Mouse (Mus musculus): Measurements from ENCODE around the gene Tle6. TPM values are rescaled to one million over a fixed set of nuclear protein-coding genes. Genes with fewer than 3 reads are reported as not detected.

Gene Tle6
- polyA plus RNA-seq, 1 experiment: 8.6 TPM

- Histone ChIP-seq H3K4me3 (ENCODE audit: insufficient read depth, poor library complexity, severe bottlenecking) (no peak overlapping the region), H3K36me3 (ENCODE audit: control insufficient read depth, insufficient read depth) (no peaks in the 10 kb centered on the region), H3ac (ENCODE audit: control insufficient read depth, insufficient read length, low read depth) (no peak overlapping the region), H3K79me2 (ENCODE audit: control insufficient read depth, insufficient read depth) (no peaks in the 10 kb centered on the region), H3K27me3 (ENCODE audit: control insufficient read depth, insufficient read depth, insufficient read length) (no peaks in the 10 kb centered on the region), H3K79me3 (ENCODE audit: low read depth) (no peaks in the 10 kb centered on the region)
- TF ChIP-seq USF1 (IDR thresholded peaks at IDR 0.05; ENCODE audit: low read depth) (no peak), MYOG (IDR thresholded peaks at IDR 0.05; ENCODE audit: control insufficient read depth, extremely low read depth, insufficient read length) (no peak), CEBPB (IDR thresholded peaks at IDR 0.05; ENCODE audit: low read depth) (no peak), CTCF (IDR thresholded peaks at IDR 0.05; ENCODE audit: control insufficient read depth, insufficient read depth, insufficient read length) (no peak), FOSL1 (IDR thresholded peaks at IDR 0.05; ENCODE audit: insufficient read depth, low read length, poor library complexity, severe bottlenecking) (no peak), MYOD1 (IDR thresholded peaks at IDR 0.05; ENCODE audit: control insufficient read depth, insufficient read length, low read depth) (no peak), MAX (IDR thresholded peaks at IDR 0.05) (no peak)
Observed at GRCm38 (mm10) chr10:81591846-81592245, 9.0 kb downstream of the Tle6 start.

- H3ac ChIP-seq (ENCODE audit: control insufficient read depth, insufficient read length, low read depth): no peak overlapping the region
- peaks cover 7% of the 10 kb centered on the region for H3K36me3 ChIP-seq (ENCODE audit: control insufficient read depth, insufficient read depth)
- H3K79me2 ChIP-seq (ENCODE audit: control insufficient read depth, insufficient read depth): no peaks in the 10 kb centered on the region
- TF ChIP-seq MYOG (IDR thresholded peaks at IDR 0.05; ENCODE audit: control insufficient read depth, extremely low read depth, insufficient read length): no peak
- no peak for TF ChIP-seq USF1 (IDR thresholded peaks at IDR 0.05; ENCODE audit: low read depth)
- TF ChIP-seq CEBPB (IDR thresholded peaks at IDR 0.05; ENCODE audit: low read depth): no peak
- no peak for TF ChIP-seq MAX (IDR thresholded peaks at IDR 0.05)
- TF ChIP-seq MYOD1 (IDR thresholded peaks at IDR 0.05; ENCODE audit: control insufficient read depth, insufficient read length, low read depth): no peak
- TF ChIP-seq FOSL1 (IDR thresholded peaks at IDR 0.05; ENCODE audit: insufficient read depth, low read length, poor library complexity, severe bottlenecking): no peak
- TF ChIP-seq CTCF (IDR thresholded peaks at IDR 0.05; ENCODE audit: control insufficient read depth, insufficient read depth, insufficient read length): no peak
- H3K79me3 ChIP-seq (ENCODE audit: low read depth): no peaks in the 10 kb centered on the region
- H3K27me3 ChIP-seq (ENCODE audit: control insufficient read depth, insufficient read depth, insufficient read length): no peaks in the 10 kb centered on the region
- H3K4me3 ChIP-seq (ENCODE audit: insufficient read depth, poor library complexity, severe bottlenecking): no peak overlapping the region
Observed at GRCm38 (mm10) chr10:81588739-81589138, 12.1 kb downstream of the Tle6 start.

GRCm38 (mm10) chr10:81583347-81583746, 17.5 kb downstream of the Tle6 start:
- Histone ChIP-seq H3K4me3 (ENCODE audit: insufficient read depth, poor library complexity, severe bottlenecking) (no peak overlapping the region), H3K27me3 (ENCODE audit: control insufficient read depth, insufficient read depth, insufficient read length) (no peaks in the 10 kb centered on the region), H3K79me2 (ENCODE audit: control insufficient read depth, insufficient read depth) (no peaks in the 10 kb centered on the region), H3ac (ENCODE audit: control insufficient read depth, insufficient read length, low read depth) (no peak overlapping the region), H3K79me3 (ENCODE audit: low read depth) (no peaks in the 10 kb centered on the region), H3K36me3 (ENCODE audit: control insufficient read depth, insufficient read depth) (peaks cover 7% of the 10 kb centered on the region)
- no peak for TF ChIP-seq MYOD1 (IDR thresholded peaks at IDR 0.05; ENCODE audit: control insufficient read depth, insufficient read length, low read depth)
- TF ChIP-seq CEBPB (IDR thresholded peaks at IDR 0.05; ENCODE audit: low read depth): no peak
- TF ChIP-seq MAX (IDR thresholded peaks at IDR 0.05): no peak
- TF ChIP-seq CTCF (IDR thresholded peaks at IDR 0.05; ENCODE audit: control insufficient read depth, insufficient read depth, insufficient read length): no peak
- no peak for TF ChIP-seq USF1 (IDR thresholded peaks at IDR 0.05; ENCODE audit: low read depth)
- TF ChIP-seq MYOG (IDR thresholded peaks at IDR 0.05; ENCODE audit: control insufficient read depth, extremely low read depth, insufficient read length): no peak
- no peak for TF ChIP-seq FOSL1 (IDR thresholded peaks at IDR 0.05; ENCODE audit: insufficient read depth, low read length, poor library complexity, severe bottlenecking)

- TF ChIP-seq FOSL1 (IDR thresholded peaks at IDR 0.05; ENCODE audit: insufficient read depth, low read length, poor library complexity, severe bottlenecking): no peak
- no peak for TF ChIP-seq USF1 (IDR thresholded peaks at IDR 0.05; ENCODE audit: low read depth)
- no peak for TF ChIP-seq MYOD1 (IDR thresholded peaks at IDR 0.05; ENCODE audit: control insufficient read depth, insufficient read length, low read depth)
- TF ChIP-seq MAX (IDR thresholded peaks at IDR 0.05): no peak
- TF ChIP-seq CEBPB (IDR thresholded peaks at IDR 0.05; ENCODE audit: low read depth): no peak
- no peak for TF ChIP-seq CTCF (IDR thresholded peaks at IDR 0.05; ENCODE audit: control insufficient read depth, insufficient read depth, insufficient read length)
- no peak for TF ChIP-seq MYOG (IDR thresholded peaks at IDR 0.05; ENCODE audit: control insufficient read depth, extremely low read depth, insufficient read length)
- H3K27me3 ChIP-seq (ENCODE audit: control insufficient read depth, insufficient read depth, insufficient read length): no peaks in the 10 kb centered on the region
- no peaks in the 10 kb centered on the region for H3K79me2 ChIP-seq (ENCODE audit: control insufficient read depth, insufficient read depth)
- H3K36me3 ChIP-seq (ENCODE audit: control insufficient read depth, insufficient read depth): peaks cover 6% of the 10 kb centered on the region
- no peak overlapping the region for H3K4me3 ChIP-seq (ENCODE audit: insufficient read depth, poor library complexity, severe bottlenecking)
- no peak overlapping the region for H3ac ChIP-seq (ENCODE audit: control insufficient read depth, insufficient read length, low read depth)
- H3K79me3 ChIP-seq (ENCODE audit: low read depth): no peaks in the 10 kb centered on the region
Observed at GRCm38 (mm10) chr10:81580441-81581070, 20.3 kb downstream of the Tle6 start.

GRCm38 (mm10) chr10:81579967-81580366, 20.9 kb downstream of the Tle6 start:
- Histone ChIP-seq H3K27me3 (ENCODE audit: control insufficient read depth, insufficient read depth, insufficient read length) (no peaks in the 10 kb centered on the region), H3K79me2 (ENCODE audit: control insufficient read depth, insufficient read depth) (no peaks in the 10 kb centered on the region), H3K36me3 (ENCODE audit: control insufficient read depth, insufficient read depth) (no peaks in the 10 kb centered on the region), H3K79me3 (ENCODE audit: low read depth) (no peaks in the 10 kb centered on the region), H3K4me3 (ENCODE audit: insufficient read depth, poor library complexity, severe bottlenecking) (no peak overlapping the region), H3ac (ENCODE audit: control insufficient read depth, insufficient read length, low read depth) (no peak overlapping the region)
- no peak for TF ChIP-seq MYOG (IDR thresholded peaks at IDR 0.05; ENCODE audit: control insufficient read depth, extremely low read depth, insufficient read length)
- no peak for TF ChIP-seq FOSL1 (IDR thresholded peaks at IDR 0.05; ENCODE audit: insufficient read depth, low read length, poor library complexity, severe bottlenecking)
- no peak for TF ChIP-seq CTCF (IDR thresholded peaks at IDR 0.05; ENCODE audit: control insufficient read depth, insufficient read depth, insufficient read length)
- no peak for TF ChIP-seq MAX (IDR thresholded peaks at IDR 0.05)
- TF ChIP-seq CEBPB (IDR thresholded peaks at IDR 0.05; ENCODE audit: low read depth): no peak
- TF ChIP-seq USF1 (IDR thresholded peaks at IDR 0.05; ENCODE audit: low read depth): no peak
- TF ChIP-seq MYOD1 (IDR thresholded peaks at IDR 0.05; ENCODE audit: control insufficient read depth, insufficient read length, low read depth): no peak

All from C2C12 (cell line).